Mouse (Mus musculus) yolk sac, embryonic 10.5 days (tissue): Measurements from ENCODE around the gene Pdzd3.
A peak's percentile ranks its signal among the peaks of the same experiment; 100 is the strongest.

Experiments used
- DNase-seq: peaks from one replicate; pipeline ENCODE4 v3.0.0-alpha.2; 2017; ENCODE audit warnings: low spot score

Pdzd3 gene

DNA sequence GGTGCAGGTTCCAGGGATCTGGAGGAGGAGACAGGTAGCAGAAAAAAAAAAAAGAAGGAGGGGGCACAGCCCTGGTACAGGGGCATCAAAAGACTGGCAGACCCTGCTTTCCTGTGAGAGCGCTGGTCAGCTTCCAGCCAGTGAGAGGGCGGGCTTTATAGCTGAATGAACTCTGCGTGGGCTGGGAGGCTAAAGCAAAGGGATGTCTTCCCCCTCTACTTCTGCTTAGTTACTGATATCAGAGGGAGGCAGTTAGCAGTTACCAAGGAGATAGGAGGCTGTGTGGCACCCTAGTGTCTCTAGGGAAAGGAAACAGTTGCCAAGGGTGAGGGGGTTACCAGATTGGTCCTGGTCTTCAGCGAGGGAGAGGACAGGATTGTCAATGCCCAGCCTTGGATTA is 826 bp downstream of the Pdzd3 start:
- DNase-seq: no peak

- DNase-seq: peak; percentile 47
These were observed 1.8 kb downstream of the Pdzd3 start for GRCm38 (mm10) chr9:44249181-44250146.

- no peak for DNase-seq
These were observed 3.4 kb downstream of the Pdzd3 start for GRCm38 (mm10) chr9:44247907-44248306.

GRCm38 (mm10) chr9:44243621-44244020 is 7.7 kb downstream of the Pdzd3 start:
- DNase-seq: peak; percentile 34

GRCm38 (mm10) chr9:44241418-44241817 is 9.9 kb downstream of the Pdzd3 start:
- DNase-seq: no peak

DNA sequence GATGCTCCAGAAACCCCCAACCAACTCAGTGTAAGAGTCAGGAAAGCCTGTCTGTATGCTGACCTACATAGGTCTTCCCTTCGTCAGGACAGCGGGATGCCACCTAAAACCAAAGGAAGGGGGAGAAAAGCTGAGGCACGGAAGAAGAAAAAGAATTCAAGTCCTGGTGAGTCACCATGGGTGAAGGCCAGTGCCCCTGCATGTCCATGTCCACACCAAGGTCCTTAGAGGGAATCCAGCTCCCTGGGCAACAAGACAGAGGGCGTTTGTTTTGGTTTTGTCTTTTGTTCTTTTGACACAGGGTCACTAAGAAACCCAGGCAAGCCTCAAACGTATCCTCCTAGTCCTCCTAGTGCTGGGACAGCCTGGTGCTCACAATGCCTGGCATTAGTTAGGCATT is 10.4 kb downstream of the Pdzd3 start:
- DNase-seq: no peak

DNA sequence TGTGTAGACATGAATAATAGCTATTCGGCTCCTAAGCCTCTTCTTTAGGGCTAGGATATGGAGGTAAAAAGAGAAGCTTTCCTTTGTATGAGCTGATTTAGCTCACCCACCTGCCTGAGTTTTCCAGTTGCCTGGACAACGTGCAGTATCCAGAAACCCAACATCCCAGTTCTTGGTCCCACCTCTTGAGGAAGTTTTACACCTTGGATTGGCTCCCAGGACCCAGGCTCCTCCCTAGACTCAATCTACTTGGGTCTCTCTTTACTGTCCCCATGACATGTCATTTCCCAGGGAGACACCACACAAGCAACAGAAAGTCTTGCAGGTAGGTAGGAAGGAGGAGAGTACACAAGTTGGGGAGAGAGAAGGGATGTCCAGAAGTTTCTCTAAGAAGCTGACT is 10.9 kb downstream of the Pdzd3 start, which contains the start of gene Ccdc153:
Gene Ccdc153, plus strand, starts transcription at position 278 of the 400 bp plus-strand sequence.
- DNase-seq: no peak

- peak; percentile 33 for DNase-seq
These were observed 11.8 kb downstream of the Pdzd3 start for GRCm38 (mm10) chr9:44239447-44239846.

DNA sequence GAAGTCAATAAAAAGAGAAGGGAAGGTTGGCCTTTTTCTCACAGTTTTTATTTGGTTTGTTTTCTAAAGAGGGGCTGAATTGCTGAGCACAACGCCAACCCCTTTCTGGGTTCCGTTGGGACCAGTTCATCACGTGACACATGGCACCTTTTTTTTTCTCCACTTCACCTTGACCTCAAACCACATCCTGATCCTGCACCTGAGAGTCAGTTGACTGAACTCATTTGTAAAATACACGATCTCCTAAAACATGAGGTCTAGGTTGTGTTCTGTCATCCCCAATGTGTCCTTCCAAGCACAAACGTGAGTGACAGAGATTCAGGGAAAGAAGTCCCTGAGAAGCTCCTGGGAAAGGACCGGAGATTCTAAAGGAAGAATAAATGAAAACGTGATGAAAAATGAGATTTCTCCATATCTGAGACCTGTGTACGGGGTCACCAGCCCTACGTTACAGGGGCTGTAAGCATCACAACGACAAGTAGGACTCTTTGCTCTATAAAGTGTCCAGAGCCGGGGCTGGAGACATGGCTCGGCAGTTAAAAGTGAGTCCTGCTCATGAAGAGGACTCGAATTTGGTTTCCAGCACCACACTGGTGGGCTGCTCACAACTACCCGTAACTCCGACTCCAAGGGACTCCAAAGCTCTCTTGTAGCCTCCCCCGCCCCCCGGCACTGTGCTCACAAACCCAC is 12.6 kb downstream of the Pdzd3 start:
- no peak for DNase-seq

DNA sequence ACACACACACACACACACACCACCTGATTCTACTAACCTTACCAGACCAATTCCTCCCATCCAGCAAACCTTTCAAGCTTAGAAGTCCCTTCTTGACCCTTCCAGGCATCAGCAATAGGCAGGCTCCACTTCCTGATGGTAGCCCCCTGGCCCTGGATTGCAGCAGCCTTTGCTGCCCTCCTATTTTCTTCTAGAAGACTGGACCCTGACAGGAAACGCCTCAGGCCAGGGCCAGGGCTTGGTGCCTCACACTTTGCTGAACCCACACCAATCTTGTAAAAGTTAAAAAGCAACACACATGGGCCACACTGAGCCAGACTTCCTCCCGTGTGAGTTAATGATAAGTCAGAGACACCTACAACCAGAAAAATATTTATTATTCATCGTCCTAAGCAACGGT is 14.1 kb downstream of the Pdzd3 start:
- no peak for DNase-seq

DNA sequence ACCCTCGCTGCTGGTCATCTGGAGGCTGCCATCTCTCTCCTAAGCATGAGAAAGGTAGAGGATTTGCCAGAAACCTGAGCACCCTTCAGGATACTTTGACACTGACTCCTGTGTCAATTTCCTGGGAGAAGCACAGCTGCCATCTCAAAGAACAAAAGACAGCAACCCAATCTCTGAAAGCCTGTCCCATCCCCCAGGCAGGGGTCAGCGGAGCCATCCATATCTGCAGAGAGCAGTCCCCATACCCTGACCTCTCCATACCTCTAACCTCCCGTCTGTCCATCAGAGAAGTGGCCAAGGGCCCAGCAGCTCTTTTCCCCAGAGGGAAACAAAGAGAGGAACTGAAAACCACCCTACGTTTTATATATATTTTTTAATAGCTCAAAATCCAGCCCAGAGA is 14.7 kb downstream of the Pdzd3 start:
- DNase-seq: no peak

GRCm38 (mm10) chr9:44234479-44235427 is 16.5 kb downstream of the Pdzd3 start:
- peak; percentile 60 for DNase-seq

GRCm38 (mm10) chr9:44233802-44234478 is 17.3 kb downstream of the Pdzd3 start, which contains the start of gene Cbl:
Gene Cbl (minus strand): TSS chr9:44234049.
- DNase-seq: peak; percentile 98

DNA sequence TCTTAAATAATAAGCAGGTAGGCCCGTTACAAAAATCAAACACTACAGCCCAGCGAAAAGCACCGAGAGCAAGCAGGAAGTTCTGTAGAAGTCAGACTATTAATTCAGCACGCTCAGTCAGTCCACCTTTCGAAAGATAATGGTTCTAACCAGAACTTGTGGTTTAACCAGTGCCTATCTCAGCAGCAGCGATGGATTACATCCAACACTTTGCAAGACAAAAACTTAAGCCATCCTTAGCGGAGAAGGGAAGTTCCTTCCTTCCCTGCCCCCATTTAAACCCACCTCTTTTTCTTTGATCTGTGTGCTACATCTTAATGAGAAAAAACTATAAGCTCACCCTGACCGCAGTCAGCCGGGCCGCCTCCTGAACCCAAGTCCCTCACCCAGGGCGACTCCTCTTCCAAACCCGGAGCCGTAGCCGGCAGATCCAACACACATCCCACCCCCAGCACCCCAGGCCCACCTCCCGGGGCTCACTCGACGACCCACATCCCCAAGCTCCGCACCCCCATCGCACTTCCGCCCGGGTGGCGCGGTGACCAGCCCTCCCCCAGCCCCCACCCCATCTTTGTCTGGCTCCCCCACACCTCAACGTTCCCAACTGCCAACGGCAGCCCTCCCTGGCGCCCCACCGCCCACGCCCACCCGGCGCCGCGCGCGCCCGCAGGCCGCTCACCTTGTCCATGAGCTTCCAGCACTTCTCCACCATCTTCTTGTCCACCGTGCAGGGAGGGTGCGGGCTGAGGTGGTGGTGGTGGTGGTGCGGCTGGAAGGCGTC is 18.1 kb downstream of the Pdzd3 start:
- no peak for DNase-seq

GRCm38 (mm10) chr9:44231609-44232008 is 19.7 kb downstream of the Pdzd3 start:
- DNase-seq: no peak

- DNase-seq: no peak
These were observed 25.3 kb downstream of the Pdzd3 start for GRCm38 (mm10) chr9:44225993-44226392.

GRCm38 (mm10) chr9:44213538-44213937 is 37.7 kb downstream of the Pdzd3 start:
- no peak for DNase-seq

- DNase-seq: no peak
These were observed 38.9 kb downstream of the Pdzd3 start for GRCm38 (mm10) chr9:44212406-44212805.

- DNase-seq: no peak
These were observed 41.9 kb downstream of the Pdzd3 start for GRCm38 (mm10) chr9:44209416-44209815.

- DNase-seq: no peak
These were observed 43.4 kb downstream of the Pdzd3 start for GRCm38 (mm10) chr9:44207840-44208239.
